Mouse (Mus musculus) frontal cortex, postnatal 10 days (tissue): ENCODE measurements around the gene Dnajc4.
"Not testable (repeated sequence)": the region's sequence is repeated elsewhere in the genome, so short reads cannot be mapped to it uniquely, and the experiment has no call there.

Experiments used
- DNase-seq, 2 experiments: peaks; one replicate each; pipeline ENCODE4 v3.0.0; 2022; ENCODE audit warnings: low spot score in 2 of 2, mixed read lengths in 1 of 2

Dnajc4 gene

GRCm38 (mm10) chr19:6995255-6995991 is 3.1 kb upstream of the Dnajc4 start:
- DNase-seq: no peak

DNA sequence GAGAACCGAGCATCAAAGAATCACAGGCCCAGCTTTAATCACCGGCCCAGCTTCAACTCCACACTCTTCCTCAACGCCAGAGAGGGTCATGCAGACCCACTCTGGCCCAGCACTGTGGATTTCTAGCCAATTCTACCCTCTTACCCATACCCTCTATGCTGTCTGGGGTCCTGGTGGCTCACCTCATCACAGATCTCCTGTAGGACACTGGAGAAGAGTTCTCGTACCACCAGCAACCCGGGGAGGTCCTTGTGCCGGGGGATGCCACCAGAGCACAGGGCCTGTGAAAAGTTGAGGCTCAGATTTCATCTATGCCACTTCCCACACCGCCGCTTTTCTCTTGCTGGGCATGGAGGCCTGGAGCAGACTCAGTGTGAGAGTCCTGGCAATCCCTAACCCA is 2.1 kb upstream of the Dnajc4 start:
- no peak for DNase-seq

GRCm38 (mm10) chr19:6994002-6994401 is 1.6 kb upstream of the Dnajc4 start:
- DNase-seq: no peak

GRCm38 (mm10) chr19:6993011-6993770 is 819 bp upstream of the Dnajc4 start:
- DNase-seq: peak in 1 of 2 experiments; percentile 7

GRCm38 (mm10) chr19:6991166-6991565 is 1.2 kb downstream of the Dnajc4 start:
- not testable (repeated sequence) for DNase-seq

DNA sequence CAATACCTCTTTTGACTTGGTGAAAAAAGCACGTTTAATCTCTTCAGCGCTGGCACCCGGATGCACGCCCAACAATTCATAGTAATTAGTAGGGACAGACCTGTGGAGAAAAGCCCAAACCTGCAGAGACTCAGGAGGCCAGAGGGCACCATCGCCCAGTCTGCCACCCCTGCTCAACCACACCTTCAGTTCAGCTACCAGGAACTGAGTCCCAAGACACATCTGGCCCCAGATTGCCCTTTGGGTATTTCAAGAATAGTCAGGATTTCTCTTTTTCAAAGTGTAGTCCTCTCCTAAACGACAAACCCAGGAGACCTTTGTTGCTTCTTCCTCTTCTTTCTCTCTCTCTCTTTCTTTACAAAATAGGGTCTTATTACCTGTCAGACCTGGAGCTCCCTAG is 1.7 kb downstream of the Dnajc4 start:
- no peak for DNase-seq

DNA sequence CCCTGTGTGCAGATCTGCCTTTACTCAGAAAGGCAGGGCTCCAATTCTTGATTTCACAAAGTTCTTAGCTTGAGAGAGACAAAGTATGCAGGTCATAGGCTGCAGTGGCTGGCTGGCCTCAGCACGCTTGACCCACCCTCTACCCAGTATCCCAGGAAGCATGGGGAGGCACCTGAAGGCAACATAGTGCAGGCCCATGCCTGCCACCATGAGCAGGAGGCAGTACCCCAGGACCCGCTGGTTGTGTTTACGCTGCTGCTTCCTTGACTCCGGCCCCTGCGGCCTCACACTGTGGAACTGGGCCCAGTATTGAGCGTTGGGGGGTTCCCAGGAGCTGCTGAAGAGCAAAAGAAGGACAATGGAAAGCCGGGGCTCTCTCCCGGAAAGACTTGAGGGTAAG is 3.1 kb downstream of the Dnajc4 start:
- no peak for DNase-seq

- no peak for DNase-seq
Observed at GRCm38 (mm10) chr19:6987904-6988285, 4.5 kb downstream of the Dnajc4 start.

DNA sequence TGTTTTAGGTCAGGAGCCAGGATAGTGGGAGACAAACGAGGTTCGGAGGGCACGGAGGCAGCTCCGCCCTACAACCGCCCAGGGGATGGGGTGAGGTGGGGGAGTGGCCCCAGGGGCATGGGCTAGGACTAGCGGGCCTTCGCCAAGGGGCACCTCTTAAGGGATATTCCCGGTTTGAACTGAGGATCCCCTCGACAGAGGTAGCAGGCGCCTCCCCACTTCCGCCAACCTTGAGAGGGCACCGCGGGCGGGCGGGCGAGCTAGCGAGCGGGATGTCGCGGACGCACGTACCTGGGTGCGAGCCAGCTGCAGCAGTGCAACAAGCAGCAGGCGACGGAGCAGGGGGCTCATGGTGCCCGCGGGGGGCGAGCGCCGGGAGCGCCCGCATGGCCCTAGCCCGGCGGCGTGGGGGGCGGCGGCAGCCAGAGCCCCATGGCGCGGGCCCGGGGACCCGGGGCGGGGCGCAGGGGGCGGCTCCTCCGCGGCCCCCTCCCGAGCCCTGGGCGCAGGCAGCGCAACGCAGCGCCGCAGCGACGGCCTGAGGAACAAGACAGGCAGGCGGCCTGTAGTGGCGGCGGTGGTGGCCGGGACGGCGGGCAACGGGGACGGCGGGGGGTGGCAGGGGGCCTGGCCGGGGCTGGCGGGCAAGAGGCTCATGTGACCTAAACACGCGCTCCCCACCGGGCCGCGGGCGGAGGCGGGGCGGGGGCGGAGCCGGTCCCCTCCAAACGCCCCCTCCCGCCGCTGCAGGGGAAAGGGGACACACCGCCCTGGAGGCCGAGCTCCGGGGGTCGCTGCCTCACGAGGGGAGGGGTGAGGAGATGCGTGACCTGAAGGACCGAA is 5.1 kb downstream of the Dnajc4 start, which contains the start of gene Vegfb:
Gene Vegfb, minus strand, starts transcription at position 591 of the 843 bp plus-strand sequence.
- DNase-seq: peak in 1 of 2 experiments; percentile 63

DNA sequence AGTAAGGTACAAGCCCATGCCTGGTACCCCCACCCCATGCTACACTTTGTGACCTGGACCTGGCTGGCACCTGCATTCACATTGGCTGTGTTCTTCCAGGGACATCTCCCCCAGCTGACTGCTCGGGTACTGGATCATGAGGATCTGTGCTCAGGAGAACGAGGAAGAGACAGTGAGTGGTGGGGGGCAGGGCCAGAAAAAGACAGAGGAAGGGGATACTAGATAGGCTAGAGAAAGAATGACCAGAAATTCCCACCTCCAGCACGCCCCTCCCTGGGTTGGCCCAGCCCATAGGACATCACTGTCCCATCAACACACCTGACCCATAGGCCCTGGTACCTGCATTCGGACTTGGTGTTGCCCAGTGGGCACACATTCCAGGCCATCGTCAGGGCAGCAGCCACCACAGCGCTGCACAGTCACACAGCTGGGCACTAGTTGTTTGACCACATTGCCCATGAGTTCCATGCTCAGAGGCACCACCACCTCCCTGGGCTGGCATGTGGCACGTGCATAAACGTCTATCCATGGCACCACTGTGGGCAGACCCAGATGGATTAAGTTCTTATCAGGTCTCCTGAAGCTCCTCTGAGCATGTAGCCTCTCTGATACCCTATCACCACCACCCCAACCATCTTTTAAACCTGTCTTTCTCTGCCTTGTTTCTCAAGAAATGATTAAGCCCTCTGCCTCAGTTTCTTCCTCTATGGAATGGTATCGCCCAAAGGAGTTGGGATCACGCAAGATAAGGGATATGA is 6.2 kb downstream of the Dnajc4 start:
- DNase-seq: no peak

GRCm38 (mm10) chr19:6985300-6985699 is 7.1 kb downstream of the Dnajc4 start:
- no peak for DNase-seq

GRCm38 (mm10) chr19:6983621-6984020 is 8.8 kb downstream of the Dnajc4 start:
- DNase-seq: no peak

- no peak for DNase-seq
Observed at GRCm38 (mm10) chr19:6981465-6981864, 10.9 kb downstream of the Dnajc4 start.

GRCm38 (mm10) chr19:6980381-6981093 is 11.8 kb downstream of the Dnajc4 start, which contains the start of gene Fkbp2:
Gene Fkbp2 (minus strand): TSS chr19:6980501.
- peak; percentile 97 to 99 for DNase-seq

DNA sequence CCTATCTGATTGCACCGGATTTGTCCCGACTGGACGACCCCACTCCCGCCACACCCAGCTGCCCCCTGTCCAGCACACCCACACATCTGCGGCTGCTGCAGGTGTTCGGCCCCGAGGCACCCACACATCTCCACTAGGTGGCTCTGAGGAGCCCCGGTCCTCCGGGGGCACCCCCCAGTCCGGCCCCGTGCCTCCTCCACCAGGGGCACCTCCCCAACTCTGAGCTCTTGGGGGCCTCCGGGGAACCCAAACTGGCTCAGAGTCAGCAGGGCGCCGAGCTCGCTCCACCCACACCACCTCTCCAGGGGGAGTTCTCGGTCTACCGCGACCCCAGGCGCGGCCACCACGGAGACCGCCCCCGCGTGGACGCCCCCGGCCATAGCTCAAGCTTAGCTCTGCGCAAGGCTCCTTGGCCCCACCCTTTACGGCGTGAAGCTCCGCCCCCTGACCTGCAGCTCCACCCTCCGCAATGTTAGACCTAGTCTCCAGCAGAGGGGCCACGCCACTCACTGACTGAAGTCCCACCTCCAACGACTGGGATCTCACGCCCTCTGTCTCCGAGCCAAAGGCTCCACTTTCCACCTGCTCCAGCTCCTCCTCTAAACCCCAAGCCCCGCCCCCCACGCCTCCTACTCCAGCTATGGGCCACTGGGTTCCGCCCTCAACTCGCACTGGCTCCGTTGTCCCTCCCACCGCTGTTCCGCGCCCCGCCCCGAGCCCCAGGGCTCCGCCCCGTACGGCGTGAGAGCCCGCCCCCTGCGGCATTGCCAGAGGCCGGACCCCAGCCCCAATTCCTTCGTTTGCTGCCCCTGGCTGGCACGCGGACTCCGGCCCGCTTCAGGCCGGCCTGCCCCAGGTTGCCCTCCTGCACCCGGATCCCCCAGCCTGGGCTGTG is 12.6 kb downstream of the Dnajc4 start:
- DNase-seq: peak; percentile 99

- peak in 1 of 2 experiments; percentile 75 for DNase-seq
Observed at GRCm38 (mm10) chr19:6979001-6979479, 13.3 kb downstream of the Dnajc4 start.

- no peak for DNase-seq
Observed at GRCm38 (mm10) chr19:6978639-6978974, 13.8 kb downstream of the Dnajc4 start.

GRCm38 (mm10) chr19:6977759-6978638 is 14.4 kb downstream of the Dnajc4 start:
- DNase-seq: no peak
